Mouse (Mus musculus): ENCODE data around the gene Cc2d1a. TPM values are rescaled to one million over a fixed set of nuclear protein-coding genes. Genes with fewer than 3 reads are reported as not detected.
A peak's percentile ranks its signal among the peaks of the same experiment; 100 is the strongest.

The Cc2d1a gene
- polyA plus RNA-seq, 1 experiment = 27.7 TPM

GRCm38 (mm10) chr8:84147324-84147766, 391 bp downstream of the Cc2d1a start:
- DNase-seq = no peak
- WGBS = 5% methylated on average over 14 of the region's 14 CpGs
- TF ChIP-seq CTCF (IDR thresholded peaks at IDR 0.05; ENCODE audit: insufficient read depth, low read length) (no peak), POLR2A (IDR thresholded peaks at IDR 0.05; ENCODE audit: borderline replicate concordance, extremely low read depth, low read depth, low read length) (no peak)

GRCm38 (mm10) chr8:84144636-84145245, 3.0 kb downstream of the Cc2d1a start:
- no peak overlapping the region for H3K4me3 ChIP-seq (replicated peaks; ENCODE audit: extremely low read depth, low read depth, low read length)
- no peak for DNase-seq
- H3K4me1 ChIP-seq (ENCODE audit: control insufficient read depth, insufficient read depth, low read length) = peaks cover 6% of the 10 kb centered on the region
- WGBS = 85% methylated on average over 8 of the region's 8 CpGs
- TF ChIP-seq POLR2A (IDR thresholded peaks at IDR 0.05; ENCODE audit: borderline replicate concordance, extremely low read depth, low read depth, low read length) (no peak), CTCF (IDR thresholded peaks at IDR 0.05; ENCODE audit: insufficient read depth, low read length) (no peak)

More at GRCm38 (mm10) chr8:84147324-84147766, 391 bp downstream of the Cc2d1a start:
- Histone ChIP-seq H3K4me1 (ENCODE audit: control insufficient read depth, insufficient read depth, low read length) (peaks cover 6% of the 10 kb centered on the region), H3K4me3 (replicated peaks; ENCODE audit: extremely low read depth, low read depth, low read length) (peak overlapping the region; percentile 92)

DNA sequence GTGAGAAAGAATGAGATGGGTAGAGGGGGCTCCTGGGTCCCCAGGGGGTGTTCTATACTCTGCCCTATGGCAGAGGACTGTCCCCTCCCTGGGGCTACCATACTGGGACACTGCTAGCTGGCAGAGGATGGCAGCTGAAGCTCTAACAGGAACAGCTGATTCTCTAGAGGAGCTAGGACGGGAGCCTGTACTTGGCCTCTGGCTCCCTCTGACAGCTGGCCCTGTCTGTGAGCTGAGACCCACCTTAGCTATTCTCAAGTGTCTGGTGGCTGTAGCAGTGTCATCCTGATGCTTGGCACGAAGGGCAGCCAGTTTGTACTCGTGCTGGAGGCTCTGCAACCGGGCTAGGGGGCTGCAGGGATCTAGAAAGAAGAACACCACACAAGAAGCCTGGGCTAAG, 6.9 kb downstream of the Cc2d1a start:
- TF ChIP-seq CTCF (IDR thresholded peaks at IDR 0.05; ENCODE audit: insufficient read depth, low read length) (no peak), POLR2A (IDR thresholded peaks at IDR 0.05; ENCODE audit: borderline replicate concordance, extremely low read depth, low read depth, low read length) (no peak)
- 84% methylated on average over 4 of the region's 4 CpGs for WGBS

GRCm38 (mm10) chr8:84137848-84138247, 9.9 kb downstream of the Cc2d1a start:
- TF ChIP-seq CTCF (IDR thresholded peaks at IDR 0.05; ENCODE audit: insufficient read depth, low read length) = no peak
- no peak for TF ChIP-seq POLR2A (IDR thresholded peaks at IDR 0.05; ENCODE audit: borderline replicate concordance, extremely low read depth, low read depth, low read length)

More for the DNA sequence above, 6.9 kb downstream of the Cc2d1a start:
- no peaks in the 10 kb centered on the region for H3K4me1 ChIP-seq (ENCODE audit: control insufficient read depth, insufficient read depth, low read length)
- no peak for DNase-seq
- no peak overlapping the region for H3K4me3 ChIP-seq (replicated peaks; ENCODE audit: extremely low read depth, low read depth, low read length)

DNA sequence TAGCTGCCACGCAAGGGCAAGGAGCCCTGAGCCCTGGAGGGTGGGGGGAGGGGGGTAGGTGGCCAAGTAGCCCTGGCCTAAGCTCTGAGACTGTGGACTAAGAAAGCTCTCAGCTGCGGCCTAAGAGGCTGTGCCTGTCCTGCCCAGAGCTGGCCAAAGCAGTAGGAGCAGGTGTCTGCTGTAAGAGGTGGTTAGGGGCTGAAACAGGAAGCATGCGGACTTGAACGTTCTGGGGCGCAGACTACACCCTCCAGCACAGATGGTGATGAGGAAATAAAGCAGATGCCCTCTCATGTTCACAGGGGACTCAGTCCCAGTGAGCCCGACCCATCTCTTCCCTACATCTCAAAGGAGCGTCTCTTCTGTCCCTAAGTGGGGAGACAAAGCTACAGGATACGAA, 15.5 kb downstream of the Cc2d1a start:
- no peak for DNase-seq
- Histone ChIP-seq H3K4me1 (ENCODE audit: control insufficient read depth, insufficient read depth, low read length) (no peaks in the 10 kb centered on the region), H3K4me3 (replicated peaks; ENCODE audit: extremely low read depth, low read depth, low read length) (no peak overlapping the region)
- WGBS = 78% methylated on average over 8 of the region's 8 CpGs
- TF ChIP-seq CTCF (IDR thresholded peaks at IDR 0.05; ENCODE audit: insufficient read depth, low read length) = no peak
- TF ChIP-seq POLR2A (IDR thresholded peaks at IDR 0.05; ENCODE audit: borderline replicate concordance, extremely low read depth, low read depth, low read length) = no peak

More at GRCm38 (mm10) chr8:84137848-84138247, 9.9 kb downstream of the Cc2d1a start:
- H3K4me3 ChIP-seq (replicated peaks; ENCODE audit: extremely low read depth, low read depth, low read length) = no peak overlapping the region
- no peaks in the 10 kb centered on the region for H3K4me1 ChIP-seq (ENCODE audit: control insufficient read depth, insufficient read depth, low read length)
- no peak for DNase-seq
- 94% methylated on average over 3 of the region's 3 CpGs for WGBS

- 49% methylated on average over 30 of the region's 30 CpGs for WGBS
- Histone ChIP-seq H3K4me3 (replicated peaks; ENCODE audit: extremely low read depth, low read depth, low read length) (no peak overlapping the region), H3K4me1 (ENCODE audit: control insufficient read depth, insufficient read depth, low read length) (no peaks in the 10 kb centered on the region)
- no peak for DNase-seq
- TF ChIP-seq CTCF (IDR thresholded peaks at IDR 0.05; ENCODE audit: insufficient read depth, low read length) (no peak), POLR2A (IDR thresholded peaks at IDR 0.05; ENCODE audit: borderline replicate concordance, extremely low read depth, low read depth, low read length) (no peak)
These were observed 16.9 kb downstream of the Cc2d1a start for GRCm38 (mm10) chr8:84130806-84131205.

GRCm38 (mm10) chr8:84128277-84128676, 19.5 kb downstream of the Cc2d1a start:
- 45% methylated on average over 8 of the region's 8 CpGs for WGBS
- H3K4me1 ChIP-seq (ENCODE audit: control insufficient read depth, insufficient read depth, low read length) = no peaks in the 10 kb centered on the region
- TF ChIP-seq POLR2A (IDR thresholded peaks at IDR 0.05; ENCODE audit: borderline replicate concordance, extremely low read depth, low read depth, low read length) (no peak), CTCF (IDR thresholded peaks at IDR 0.05; ENCODE audit: insufficient read depth, low read length) (peak; percentile 6; the same call in 1 of the 2 replicates)
- H3K4me3 ChIP-seq (replicated peaks; ENCODE audit: extremely low read depth, low read depth, low read length) = no peak overlapping the region
- no peak for DNase-seq

- H3K4me1 ChIP-seq (ENCODE audit: control insufficient read depth, insufficient read depth, low read length) = no peaks in the 10 kb centered on the region
- DNase-seq = no peak
- no peak for TF ChIP-seq CTCF (IDR thresholded peaks at IDR 0.05; ENCODE audit: insufficient read depth, low read length)
- TF ChIP-seq POLR2A (IDR thresholded peaks at IDR 0.05; ENCODE audit: borderline replicate concordance, extremely low read depth, low read depth, low read length) = no peak
- H3K4me3 ChIP-seq (replicated peaks; ENCODE audit: extremely low read depth, low read depth, low read length) = no peak overlapping the region
- 46% methylated on average over 17 of the region's 17 CpGs for WGBS
These were observed 20.4 kb downstream of the Cc2d1a start for GRCm38 (mm10) chr8:84127202-84127901.

- no peaks in the 10 kb centered on the region for H3K4me1 ChIP-seq (ENCODE audit: control insufficient read depth, insufficient read depth, low read length)
- H3K4me3 ChIP-seq (replicated peaks; ENCODE audit: extremely low read depth, low read depth, low read length) = no peak overlapping the region
- no peak for DNase-seq
- WGBS = 66% methylated on average over 2 of the region's 2 CpGs
- TF ChIP-seq POLR2A (IDR thresholded peaks at IDR 0.05; ENCODE audit: borderline replicate concordance, extremely low read depth, low read depth, low read length) (no peak), CTCF (IDR thresholded peaks at IDR 0.05; ENCODE audit: insufficient read depth, low read length) (no peak)
These were observed 21.0 kb downstream of the Cc2d1a start for GRCm38 (mm10) chr8:84126742-84127141.

DNA sequence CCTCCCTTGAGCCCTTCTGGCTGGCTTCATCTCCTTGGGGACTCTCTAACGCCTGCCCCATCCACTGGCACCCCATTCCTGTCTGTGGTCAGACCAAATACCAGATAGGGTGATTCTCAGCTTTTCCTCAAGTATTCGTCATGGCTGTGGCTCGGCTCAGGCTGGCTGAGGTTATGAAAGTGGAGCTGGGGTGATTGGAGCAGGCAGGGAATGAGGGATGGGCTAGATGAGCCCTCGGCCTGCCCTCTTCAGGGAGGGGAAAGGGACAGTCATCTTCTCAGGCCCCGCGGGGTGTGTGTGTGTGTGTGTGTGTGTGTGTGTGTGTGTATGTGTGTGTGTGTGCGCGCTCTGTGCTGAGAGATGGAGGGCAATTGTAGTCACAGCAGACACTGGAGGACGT, 22.1 kb downstream of the Cc2d1a start, which contains the start of gene Podnl1:
Gene Podnl1, plus strand, starts transcription at position 334 of the 400 bp plus-strand sequence.
- Histone ChIP-seq H3K4me1 (ENCODE audit: control insufficient read depth, insufficient read depth, low read length) (no peaks in the 10 kb centered on the region), H3K4me3 (replicated peaks; ENCODE audit: extremely low read depth, low read depth, low read length) (no peak within 1 kb of the TSS)
- DNase-seq = no peak
- WGBS = 54% methylated on average over 9 of the region's 9 CpGs
- TF ChIP-seq POLR2A (IDR thresholded peaks at IDR 0.05; ENCODE audit: borderline replicate concordance, extremely low read depth, low read depth, low read length) (no peak), CTCF (IDR thresholded peaks at IDR 0.05; ENCODE audit: insufficient read depth, low read length) (no peak)

Data from lung, adult 2 months (tissue).